Mouse (Mus musculus) embryonic stem cell, embryonic (primary cell): ENCODE results near the gene Morc3.

Source experiments
- CTCF ChIA-PET, 4 experiments: fragments of 300-600 bp in 2 of 4; fragments of 350-600 bp in 2 of 4; sonication (Branson Sonifier 250); formaldehyde crosslinking; loops; one replicate each; lab custom pipeline; 2022; ENCODE audit warnings: inconsistent platforms in 2 of 4; lab: Charles Lee
- POLR2A ChIA-PET, 4 experiments: fragments of 300-600 bp in 2 of 4; fragments of 350-600 bp in 2 of 4; sonication (Branson Sonifier 250); formaldehyde crosslinking; loops; one replicate each; lab custom pipeline; 2022; ENCODE audit warnings: antibody characterized with exemption in 4 of 4, inconsistent platforms in 1 of 4; lab: Charles Lee

The Morc3 gene

GRCm38 (mm10) chr16:93807167-93807566, 24.8 kb upstream of the Morc3 start:
- CTCF ChIA-PET = interaction anchor here in 2 of 4 experiments (0.6 to 2.8 kb wide), 6 partner anchors 8 to 1380 kb away, joined by 3 to 9 read pairs (median 4); no protein-coding TSS in a partner anchor
- POLR2A ChIA-PET = interaction anchor here (0.6 to 5.7 kb wide), 19 partner anchors 9 to 119 kb away, joined by 3 to 56 read pairs (median 10); partner anchors contain the start of gene Morc3 (in 2 of the 4)

- CTCF ChIA-PET = interaction anchor here (0.6 to 2.8 kb wide), 7 partner anchors 9 to 500 kb away, joined by 3 to 9 read pairs (median 4); partner anchors contain the start of gene Chaf1b (in 1 of the 4)
- POLR2A ChIA-PET = interaction anchor here (0.6 to 5.7 kb wide), 23 partner anchors 8 to 118 kb away, joined by 3 to 56 read pairs (median 6); partner anchors contain the start of gene Morc3 (in 3 of the 4)
These were observed 23.9 kb upstream of the Morc3 start for GRCm38 (mm10) chr16:93807961-93808554.

- ChIA-PET CTCF (interaction anchor here (0.6 to 2.6 kb wide), 16 partner anchors 8 to 498 kb away, joined by 3 to 12 read pairs (median 3); partner anchors contain the start of gene Dop1b (in 1 of the 4)), POLR2A (interaction anchor here (0.5 to 8.3 kb wide), 61 partner anchors 8 to 555 kb away, joined by 3 to 206 read pairs (median 4); partner anchors contain the start of genes Chaf1b (in 3 of the 4), Morc3 (in 3 of the 4), Dop1b (in 2 of the 4) and Pigp (in 1 of the 4))
These were observed 15.8 kb upstream of the Morc3 start for GRCm38 (mm10) chr16:93815856-93816736.

- ChIA-PET CTCF (interaction anchor here in 3 of 4 experiments (0.6 to 2.6 kb wide), 14 partner anchors 8 to 497 kb away, joined by 3 to 12 read pairs (median 4); partner anchors contain the start of genes Dop1b (in 1 of the 3) and Morc3 (in 1 of the 3)), POLR2A (interaction anchor here (0.5 to 8.3 kb wide), 50 partner anchors 8 to 942 kb away, joined by 3 to 206 read pairs (median 6); partner anchors contain the start of genes Chaf1b (in 3 of the 4), Morc3 (in 3 of the 4) and Dop1b (in 2 of the 4))
These were observed 15.1 kb upstream of the Morc3 start for GRCm38 (mm10) chr16:93816861-93817260.

- CTCF ChIA-PET = interaction anchor here in 3 of 4 experiments (0.8 to 2.6 kb wide), 11 partner anchors 9 to 496 kb away, joined by 3 to 12 read pairs (median 4); partner anchors contain the start of genes Dop1b (in 1 of the 3) and Morc3 (in 1 of the 3)
- POLR2A ChIA-PET = interaction anchor here (0.6 to 8.3 kb wide), 34 partner anchors 7 to 941 kb away, joined by 3 to 206 read pairs (median 8); partner anchors contain the start of genes Morc3 (in 3 of the 4), Chaf1b (in 2 of the 4) and Dop1b (in 1 of the 4)
These were observed 14.6 kb upstream of the Morc3 start for GRCm38 (mm10) chr16:93817371-93817770.

- CTCF ChIA-PET = no interaction called here
- POLR2A ChIA-PET = interaction anchor here in 2 of 4 experiments (0.7 to 8.3 kb wide), 5 partner anchors 9 to 26 kb away, joined by 3 to 206 read pairs (median 10); partner anchors contain the start of gene Morc3 (in 1 of the 2)
These were observed 13.1 kb upstream of the Morc3 start for GRCm38 (mm10) chr16:93818691-93819324.

GRCm38 (mm10) chr16:93819325-93819696, 12.6 kb upstream of the Morc3 start:
- POLR2A ChIA-PET = interaction anchor here in 2 of 4 experiments (0.7 to 8.3 kb wide), 4 partner anchors 8 to 21 kb away, joined by 3 to 206 read pairs (median 46); partner anchors contain the start of gene Morc3 (in 1 of the 2)
- CTCF ChIA-PET = no interaction called here

- CTCF ChIA-PET = no interaction called here
These were observed 11.9 kb upstream of the Morc3 start for GRCm38 (mm10) chr16:93820040-93820439.

GRCm38 (mm10) chr16:93821706-93822105, 10.2 kb upstream of the Morc3 start:
- POLR2A ChIA-PET = interaction anchor here in 3 of 4 experiments (0.6 to 2.9 kb wide), 8 partner anchors 8 to 27 kb away, joined by 3 to 16 read pairs (median 6); partner anchors contain the start of gene Morc3 (in 2 of the 3)
- CTCF ChIA-PET = interaction anchor here in 1 of 4 experiments (0.7 kb wide), 1 partner anchor 20 kb away, joined by 3 read pairs; no protein-coding TSS in a partner anchor

More at GRCm38 (mm10) chr16:93820040-93820439, 11.9 kb upstream of the Morc3 start:
- POLR2A ChIA-PET = no interaction called here

- POLR2A ChIA-PET = interaction anchor here (0.6 to 11.0 kb wide), 20 partner anchors 7 to 61 kb away, joined by 3 to 206 read pairs (median 4); partner anchors contain the start of genes Morc3 (in 4 of the 4) and Chaf1b (in 1 of the 4)
- CTCF ChIA-PET = interaction anchor here in 1 of 4 experiments (0.6 kb wide), 1 partner anchor 15 kb away, joined by 5 read pairs; no protein-coding TSS in a partner anchor
These were observed 9.3 kb upstream of the Morc3 start for GRCm38 (mm10) chr16:93822433-93823225.

- CTCF ChIA-PET = interaction anchor here in 3 of 4 experiments (0.6 to 1.9 kb wide), 14 partner anchors 9 to 113 kb away, joined by 3 to 8 read pairs (median 4); partner anchors contain the start of genes Chaf1b (in 1 of the 3) and Dop1b (in 1 of the 3)
- POLR2A ChIA-PET = interaction anchor here (0.6 to 11.0 kb wide), 28 partner anchors 8 to 143 kb away, joined by 3 to 206 read pairs (median 6); partner anchors contain the start of genes Chaf1b (in 2 of the 4), Cbr3 (in 1 of the 4) and Dop1b (in 1 of the 4)
These were observed 7.1 kb upstream of the Morc3 start for GRCm38 (mm10) chr16:93824799-93825198.

- CTCF ChIA-PET = interaction anchor here in 3 of 4 experiments (0.6 to 1.9 kb wide), 20 partner anchors 9 to 141 kb away, joined by 3 to 12 read pairs (median 4); partner anchors contain the start of genes Chaf1b (in 1 of the 3) and Dop1b (in 1 of the 3)
- POLR2A ChIA-PET = interaction anchor here (0.8 to 11.0 kb wide), 52 partner anchors 9 to 744 kb away, joined by 3 to 206 read pairs (median 6); partner anchors contain the start of genes Dop1b (in 3 of the 4), Chaf1b (in 2 of the 4) and Cbr3 (in 1 of the 4)
These were observed 6.5 kb upstream of the Morc3 start for GRCm38 (mm10) chr16:93825463-93825862.

GRCm38 (mm10) chr16:93826054-93826453, 5.9 kb upstream of the Morc3 start:
- ChIA-PET CTCF (interaction anchor here (0.5 to 1.9 kb wide), 27 partner anchors 9 to 721 kb away, joined by 3 to 12 read pairs (median 4); partner anchors contain the start of gene Chaf1b (in 1 of the 4)), POLR2A (interaction anchor here (0.6 to 11.0 kb wide), 70 partner anchors 9 to 1090 kb away, joined by 3 to 206 read pairs (median 6); partner anchors contain the start of genes Dop1b (in 3 of the 4), Chaf1b (in 2 of the 4) and Cbr3 (in 1 of the 4))

- ChIA-PET POLR2A (interaction anchor here (0.6 to 11.0 kb wide), 72 partner anchors 8 to 1090 kb away, joined by 3 to 206 read pairs (median 6); partner anchors contain the start of genes Dop1b (in 3 of the 4), Chaf1b (in 2 of the 4) and Cbr3 (in 1 of the 4)), CTCF (interaction anchor here (0.5 to 1.9 kb wide), 25 partner anchors 9 to 721 kb away, joined by 3 to 12 read pairs (median 4); partner anchors contain the start of gene Chaf1b (in 1 of the 4))
These were observed 5.4 kb upstream of the Morc3 start for GRCm38 (mm10) chr16:93826478-93826877.

- ChIA-PET CTCF (interaction anchor here (0.5 to 1.7 kb wide), 16 partner anchors 10 to 720 kb away, joined by 3 to 12 read pairs (median 4); no protein-coding TSS in a partner anchor), POLR2A (interaction anchor here (0.6 to 11.0 kb wide), 48 partner anchors 8 to 1091 kb away, joined by 3 to 206 read pairs (median 7); partner anchors contain the start of genes Dop1b (in 3 of the 4) and Chaf1b (in 2 of the 4))
These were observed 5.0 kb upstream of the Morc3 start for GRCm38 (mm10) chr16:93826909-93827308.
